Mouse (Mus musculus) stomach, embryonic 15.5 days (tissue): Measurements from ENCODE around the gene Plekhg1. TPM values are rescaled to one million over a fixed set of nuclear protein-coding genes. Genes with fewer than 3 reads are reported as not detected.

Experiments
- ATAC-seq: fragments of 200-750 bp; cut with Nextera tagmentation; 2 replicates; pipeline ENCODE4 v1.8.0; 2017; ENCODE audit warnings: low read depth, moderate number of reproducible peaks, moderate TSS enrichment; ENCODE audit not compliant: insufficient read depth, low FRiP score
- H3K27ac ChIP-seq: fragments of 300-500 bp; sonication (generic); 2 replicates; pipeline ENCODE4 v1.5.1; 2015; ENCODE audit warnings: mild to moderate bottlenecking, inconsistent platforms
- H3K27me3 ChIP-seq: fragments of 300-500 bp; sonication (generic); replicated peaks from 2 replicates; pipeline ENCODE4 v1.6.1; 2015; ENCODE audit warnings: inconsistent platforms
- H3K36me3 ChIP-seq: fragments of 300-500 bp; sonication (generic); 2 replicates; pipeline ENCODE4 v1.6.1; 2015; ENCODE audit warnings: inconsistent platforms
- H3K4me1 ChIP-seq: fragments of 300-500 bp; sonication (generic); 2 replicates; pipeline ENCODE4 v1.6.1; 2015; ENCODE audit warnings: inconsistent platforms
- H3K4me2 ChIP-seq: fragments of 300-500 bp; sonication (generic); 2 replicates; pipeline ENCODE4 v1.6.1; 2015; ENCODE audit warnings: mild to moderate bottlenecking, inconsistent platforms
- H3K4me3 ChIP-seq: fragments of 300-500 bp; sonication (generic); replicated peaks from 2 replicates; pipeline ENCODE4 v1.5.1; 2015; ENCODE audit warnings: inconsistent platforms
- H3K9ac ChIP-seq: fragments of 300-500 bp; sonication (generic); 2 replicates; pipeline ENCODE4 v1.6.1; 2015; ENCODE audit warnings: inconsistent platforms
- H3K9me3 ChIP-seq: fragments of 300-500 bp; sonication (generic); 2 replicates; pipeline ENCODE4 v1.6.1; 2016; ENCODE audit warnings: inconsistent platforms
- WGBS: fragments of 180-500 bp; shearing (Covaris S2); methylation state at CpG from one replicate; pipeline ENCODE4 v1.1.7; 2015; 5-methylcytosine and 5-hydroxymethylcytosine counted together
- polyA plus RNA-seq: library from polyadenylated mRNA; unstranded; fragments of >200 nt; fragmentation: Nextera tagmentation; extraction: Ambion mirVana; gene quantifications from 2 replicates; pipeline ENCODE4 v1.2.1, GENCODE M21; 2015

Gene Plekhg1
- polyA plus RNA-seq, 1 experiment from 2014 or later: 9.2 TPM

DNA sequence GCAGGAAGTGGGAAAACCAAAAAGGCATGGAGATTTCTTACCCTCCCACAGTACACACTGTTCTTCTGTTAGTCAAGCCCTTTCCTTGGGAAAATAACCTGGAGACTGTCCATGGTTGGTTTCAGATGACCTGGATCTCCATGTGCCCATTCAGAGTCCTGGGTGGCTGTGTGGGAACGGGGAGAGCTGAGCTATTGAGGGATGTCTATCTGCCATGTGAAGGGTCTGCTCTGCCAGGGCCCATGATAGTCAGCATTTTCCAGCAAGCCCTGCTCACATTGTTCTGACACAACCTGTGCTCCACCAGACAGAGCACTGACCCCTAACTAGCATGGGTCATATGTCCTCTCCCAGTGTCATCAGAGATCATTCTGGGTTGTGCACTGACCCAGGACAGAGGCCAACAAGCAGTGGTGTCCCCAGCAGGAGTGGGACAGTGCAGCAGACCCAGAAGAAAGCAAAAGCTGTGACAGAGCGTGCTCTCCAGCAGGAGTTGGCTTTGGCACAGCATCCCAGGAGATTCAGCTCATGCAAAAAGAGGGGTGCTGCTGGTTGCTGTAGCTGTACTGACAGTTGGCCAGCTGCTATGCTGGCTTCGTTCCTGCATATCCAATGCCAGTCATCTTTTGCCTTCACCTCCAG, 24.7 kb upstream of the Plekhg1 start:
- Histone ChIP-seq H3K27ac (no peak overlapping the region), H3K4me3 (no peak overlapping the region), H3K36me3 (no peaks in the 10 kb centered on the region), H3K9ac (no peak overlapping the region), H3K27me3 (no peaks in the 10 kb centered on the region), H3K9me3 (no peaks in the 10 kb centered on the region), H3K4me1 (no peaks in the 10 kb centered on the region), H3K4me2 (no peak overlapping the region)
- 88% methylated on average over 3 of the region's 3 CpGs for WGBS
- no peak for ATAC-seq

DNA sequence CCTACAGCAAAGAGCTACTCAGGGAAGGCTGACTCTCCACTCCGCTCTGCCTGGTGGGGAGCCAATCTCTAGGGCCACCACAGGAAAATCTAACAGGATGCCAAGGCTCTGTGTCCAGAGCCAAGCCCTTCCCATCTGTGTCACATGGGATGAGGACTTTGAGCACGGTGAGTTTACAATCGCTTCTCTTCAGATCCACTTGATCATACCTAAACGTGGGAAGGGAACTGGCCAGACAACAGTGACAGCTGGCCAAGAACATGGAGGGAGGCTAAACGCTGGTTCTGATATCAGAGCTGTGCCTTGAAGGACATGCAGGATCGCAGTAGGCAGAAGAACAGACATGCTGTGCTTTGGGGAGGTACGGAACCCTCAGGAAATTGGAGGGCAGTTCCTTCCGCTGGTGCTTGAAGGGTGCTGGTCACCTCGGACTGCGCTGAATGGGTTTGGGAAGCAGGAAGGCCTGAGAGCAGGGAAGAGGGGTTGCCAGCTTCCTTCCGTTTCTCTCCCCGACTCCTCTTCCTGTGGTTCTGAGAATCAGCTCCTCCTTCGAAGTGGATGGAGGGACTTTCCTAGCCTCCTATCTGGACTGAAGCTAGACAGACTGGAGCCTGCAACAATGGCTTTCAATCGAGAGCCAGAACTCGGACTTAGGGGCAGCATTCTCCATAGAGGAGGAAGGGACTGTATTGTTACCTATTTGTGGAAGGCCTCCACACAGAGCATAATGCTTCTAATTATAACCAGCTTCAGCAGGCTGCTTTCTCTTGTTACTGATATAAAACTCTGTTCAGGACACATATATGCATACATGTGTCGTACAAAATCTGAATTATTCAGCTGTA, 21.9 kb upstream of the Plekhg1 start:
- WGBS: 63% methylated on average over 16 of the region's 16 CpGs
- no peak; the same call in 1 of the 2 replicates for ATAC-seq

DNA sequence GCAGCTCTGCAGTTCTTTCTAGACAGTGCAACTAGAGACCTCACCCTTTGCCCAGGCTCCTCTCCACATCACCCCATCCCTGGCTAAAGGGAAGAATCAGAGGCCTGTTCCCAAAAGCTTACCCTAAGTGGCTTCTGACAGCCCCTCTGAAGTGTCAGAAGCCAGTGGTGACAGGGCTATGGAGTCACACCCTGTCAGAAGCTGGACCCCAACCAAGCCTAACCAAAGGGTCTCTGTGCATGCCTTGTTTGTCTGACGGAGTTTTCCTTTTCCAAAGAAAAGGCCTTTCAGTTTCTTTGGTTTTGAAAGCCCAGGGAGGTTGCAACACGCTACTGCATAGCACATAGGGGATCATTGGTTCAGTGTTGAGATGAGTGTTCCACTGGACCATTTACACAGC, 19.9 kb upstream of the Plekhg1 start:
- 81% methylated on average over 2 of the region's 2 CpGs for WGBS

More for the DNA sequence above, 21.9 kb upstream of the Plekhg1 start:
- H3K27me3 ChIP-seq: no peaks in the 10 kb centered on the region
- H3K4me2 ChIP-seq: no peak overlapping the region
- no peaks in the 10 kb centered on the region for H3K36me3 ChIP-seq
- H3K27ac ChIP-seq: peak overlapping the region; percentile 9; the same call in 1 of the 2 replicates
- H3K4me3 ChIP-seq: no peak overlapping the region
- H3K9ac ChIP-seq: no peak overlapping the region
- H3K9me3 ChIP-seq: no peaks in the 10 kb centered on the region
- no peaks in the 10 kb centered on the region for H3K4me1 ChIP-seq

DNA sequence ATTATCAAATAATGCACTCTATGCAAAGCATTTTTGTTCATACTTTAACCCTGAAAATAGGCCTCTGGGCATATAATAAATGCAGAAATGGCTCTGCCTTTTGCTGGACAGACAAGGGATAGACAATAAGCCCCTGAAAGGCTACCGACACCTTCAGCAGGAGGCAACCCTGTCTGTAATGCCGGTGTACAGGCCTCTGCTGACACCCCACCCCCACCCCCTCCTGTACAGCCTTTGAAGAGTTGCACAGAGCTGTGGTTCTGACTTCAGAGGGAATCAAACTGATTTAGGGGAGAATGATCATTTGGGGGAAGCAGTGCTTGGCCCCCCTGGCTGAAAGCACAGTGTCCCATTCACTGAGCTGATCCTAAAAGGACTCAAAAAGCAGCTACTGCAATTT, 17.8 kb upstream of the Plekhg1 start:
- ATAC-seq: no peak
- Histone ChIP-seq H3K9me3 (no peaks in the 10 kb centered on the region), H3K4me2 (no peak overlapping the region), H3K4me1 (no peaks in the 10 kb centered on the region), H3K27ac (no peak overlapping the region), H3K4me3 (no peak overlapping the region), H3K27me3 (no peaks in the 10 kb centered on the region), H3K36me3 (no peaks in the 10 kb centered on the region), H3K9ac (no peak overlapping the region)
- 64% methylated on average over 2 of the region's 2 CpGs for WGBS

More for the DNA sequence above, 19.9 kb upstream of the Plekhg1 start:
- Histone ChIP-seq H3K27ac (no peak overlapping the region), H3K27me3 (no peaks in the 10 kb centered on the region), H3K4me1 (no peaks in the 10 kb centered on the region), H3K9ac (no peak overlapping the region), H3K4me2 (no peak overlapping the region), H3K9me3 (no peaks in the 10 kb centered on the region), H3K4me3 (no peak overlapping the region), H3K36me3 (no peaks in the 10 kb centered on the region)
- ATAC-seq: no peak

DNA sequence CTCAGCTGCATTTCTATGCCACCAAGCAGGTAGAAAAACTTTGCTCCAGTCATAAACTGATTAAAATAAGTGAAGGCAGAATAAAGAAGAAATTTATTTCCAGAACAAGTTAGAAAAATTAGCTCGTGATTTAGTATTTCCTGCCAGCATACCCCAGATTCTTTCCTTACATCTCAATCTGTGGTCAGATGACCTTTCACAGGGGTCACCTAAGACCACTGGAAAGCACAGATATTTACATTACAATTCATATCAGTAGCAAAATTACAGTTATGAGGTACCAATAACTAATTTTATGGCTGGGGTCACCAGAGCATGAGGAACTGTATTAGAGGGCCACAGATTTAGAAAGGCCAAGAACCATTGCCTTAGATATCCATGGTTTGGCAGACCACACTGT, 15.5 kb upstream of the Plekhg1 start:
- no peaks in the 10 kb centered on the region for H3K27me3 ChIP-seq
- no peak overlapping the region for H3K27ac ChIP-seq
- no peak overlapping the region for H3K9ac ChIP-seq
- ATAC-seq: no peak
- H3K4me1 ChIP-seq: no peaks in the 10 kb centered on the region
- H3K4me3 ChIP-seq: no peak overlapping the region
- no peaks in the 10 kb centered on the region for H3K9me3 ChIP-seq
- H3K36me3 ChIP-seq: no peaks in the 10 kb centered on the region
- 66% methylated on average over 1 of the region's 1 CpGs for WGBS
- H3K4me2 ChIP-seq: no peak overlapping the region

DNA sequence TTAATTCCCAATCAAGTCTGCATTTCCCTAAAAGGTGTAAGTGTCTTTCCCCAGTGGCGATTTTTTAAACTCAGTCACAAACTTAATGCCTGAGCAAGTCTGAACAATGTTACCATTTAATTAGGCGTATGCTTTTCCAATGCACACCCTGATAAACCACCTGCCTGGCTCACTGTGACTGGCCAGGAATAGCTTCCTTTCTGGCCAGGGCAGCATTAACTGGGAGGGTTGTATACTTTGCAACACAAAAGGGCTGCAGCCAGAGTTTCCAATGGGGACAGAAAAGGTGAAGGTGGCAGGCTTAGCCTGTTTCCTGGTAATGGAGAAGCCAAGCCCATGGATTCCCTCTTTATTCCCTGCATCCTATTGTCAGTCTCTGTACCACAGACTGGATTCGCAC, 10.5 kb upstream of the Plekhg1 start:
- 74% methylated on average over 3 of the region's 3 CpGs for WGBS
- no peaks in the 10 kb centered on the region for H3K27me3 ChIP-seq
- no peak overlapping the region for H3K27ac ChIP-seq
- H3K4me2 ChIP-seq: no peak overlapping the region
- no peaks in the 10 kb centered on the region for H3K4me1 ChIP-seq
- no peaks in the 10 kb centered on the region for H3K9me3 ChIP-seq
- ATAC-seq: no peak
- H3K9ac ChIP-seq: no peak overlapping the region
- no peak overlapping the region for H3K4me3 ChIP-seq
- H3K36me3 ChIP-seq: no peaks in the 10 kb centered on the region

DNA sequence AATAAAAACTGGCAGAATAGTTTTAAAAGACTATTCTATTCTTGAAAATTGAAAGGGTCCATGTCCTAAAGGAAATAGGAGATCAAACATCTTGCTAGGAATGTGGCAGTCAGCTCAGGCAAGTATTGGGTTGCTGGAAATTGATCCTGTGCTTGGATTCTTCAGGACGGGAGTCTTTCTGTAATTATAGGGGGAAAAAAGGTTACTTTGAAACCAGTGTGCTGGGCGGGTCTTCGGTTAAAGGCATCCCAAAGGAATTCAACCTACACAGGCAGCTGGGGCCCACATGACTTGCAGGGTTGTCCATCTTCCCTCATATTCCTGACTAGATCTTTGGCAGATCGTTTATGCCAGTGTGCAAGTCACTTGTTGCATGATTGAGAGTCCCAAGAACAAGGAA, 9.8 kb upstream of the Plekhg1 start:
- H3K27me3 ChIP-seq: no peaks in the 10 kb centered on the region
- no peaks in the 10 kb centered on the region for H3K4me1 ChIP-seq
- H3K9me3 ChIP-seq: no peaks in the 10 kb centered on the region
- no peak overlapping the region for H3K4me2 ChIP-seq
- H3K9ac ChIP-seq: no peak overlapping the region
- no peak overlapping the region for H3K27ac ChIP-seq
- ATAC-seq: no peak
- H3K4me3 ChIP-seq: no peak overlapping the region
- no peaks in the 10 kb centered on the region for H3K36me3 ChIP-seq
- 26% methylated on average over 4 of the region's 4 CpGs for WGBS

DNA sequence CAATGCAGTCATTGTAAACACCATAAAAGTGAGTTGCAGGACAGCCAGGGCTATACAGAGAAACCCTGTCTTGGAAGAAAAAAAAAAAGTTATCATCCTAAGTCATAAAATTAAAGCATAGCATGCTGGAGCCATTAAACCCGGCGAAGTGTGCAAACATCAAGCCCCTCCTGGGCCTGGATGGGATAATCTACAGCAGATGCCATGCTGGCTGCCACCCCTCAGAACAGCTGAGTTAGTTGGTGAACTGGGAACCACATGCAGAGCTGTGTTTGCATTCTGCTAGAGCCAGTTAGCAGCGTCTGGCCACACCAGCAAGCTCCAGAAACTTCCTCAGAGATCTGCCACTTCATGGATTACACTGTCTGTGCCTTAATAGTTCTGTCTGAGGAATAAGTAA, 3.1 kb upstream of the Plekhg1 start:
- Histone ChIP-seq H3K4me1 (peaks cover 5% of the 10 kb centered on the region; the same call in 1 of the 2 replicates), H3K4me3 (no peak overlapping the region), H3K27ac (no peak overlapping the region), H3K27me3 (no peaks in the 10 kb centered on the region), H3K9ac (no peak overlapping the region), H3K36me3 (no peaks in the 10 kb centered on the region), H3K4me2 (no peak overlapping the region), H3K9me3 (no peaks in the 10 kb centered on the region)
- 77% methylated on average over 3 of the region's 3 CpGs for WGBS
- no peak for ATAC-seq

DNA sequence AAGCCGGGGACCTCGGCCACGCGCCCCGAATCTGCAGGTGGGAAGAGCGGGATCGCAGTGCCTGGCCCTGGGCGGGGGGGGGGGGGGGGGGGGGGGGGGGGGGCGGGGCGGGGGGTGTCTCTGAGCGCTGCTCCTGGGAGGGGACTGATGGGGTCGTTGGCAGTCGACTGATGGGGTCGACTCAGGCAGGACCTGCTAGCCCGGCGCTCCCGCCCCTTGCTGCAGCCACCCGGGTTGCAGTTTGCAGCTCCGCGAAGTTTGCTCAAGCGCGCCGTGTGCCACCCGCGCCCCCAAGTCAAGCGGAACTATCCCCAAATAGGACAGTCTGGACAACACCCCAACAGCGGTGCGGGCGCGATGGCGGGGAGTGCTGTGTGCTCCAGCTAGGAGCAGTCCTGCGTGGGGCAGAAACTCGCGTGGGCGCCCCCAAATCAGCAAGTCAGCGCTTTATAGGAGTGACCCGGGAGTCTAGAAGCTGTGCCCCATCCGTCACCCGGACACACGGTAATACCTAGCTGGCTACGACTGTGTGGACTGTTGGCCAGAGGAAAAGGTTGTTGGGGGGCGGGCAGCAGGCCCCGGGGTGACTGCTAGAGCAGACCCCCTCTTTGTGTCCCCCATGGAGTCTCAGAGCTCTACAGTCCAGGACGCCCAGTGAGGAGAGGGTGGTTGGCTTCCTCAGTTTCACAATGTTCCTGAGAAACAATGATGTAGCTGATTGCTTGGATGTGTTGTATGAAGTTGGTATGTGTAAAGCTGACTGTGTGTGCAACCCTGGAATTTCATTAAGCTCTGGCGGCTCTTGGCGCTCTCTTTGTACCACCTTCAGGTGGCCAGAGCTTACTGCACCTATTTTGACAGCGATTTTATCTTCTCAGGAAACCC, 582 bp downstream of the Plekhg1 start:
- Histone ChIP-seq H3K4me1 (peaks cover 5% of the 10 kb centered on the region; the same call in 1 of the 2 replicates), H3K9me3 (no peaks in the 10 kb centered on the region), H3K27ac (peak overlapping the region; percentile 88), H3K36me3 (no peaks in the 10 kb centered on the region), H3K4me3 (peak overlapping the region; percentile 70), H3K4me2 (peak overlapping the region; percentile 97), H3K9ac (peak overlapping the region; percentile 63), H3K27me3 (no peaks in the 10 kb centered on the region)
- peak; percentile 62 for ATAC-seq
- WGBS: under 1% methylated on average over 40 of the region's 47 CpGs

DNA sequence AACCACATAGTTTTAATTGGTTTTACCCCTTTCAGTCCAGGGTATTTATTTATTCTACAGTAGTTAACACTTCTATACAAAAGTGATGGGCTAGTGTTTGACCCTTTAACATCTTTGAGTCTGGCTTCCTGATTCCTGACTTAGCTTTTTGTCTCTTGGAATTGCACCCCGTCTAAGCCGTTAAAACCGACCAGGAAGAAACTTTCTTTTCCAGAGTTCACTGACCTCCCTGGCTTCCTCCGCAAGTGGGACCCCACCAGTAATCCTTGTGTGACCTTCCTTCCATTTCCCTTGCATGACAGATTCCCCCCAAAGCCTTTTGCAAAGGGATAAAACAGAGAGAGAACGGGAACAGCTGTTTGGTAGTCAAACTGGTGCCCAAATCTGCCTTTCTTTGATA, 1.6 kb downstream of the Plekhg1 start:
- H3K9me3 ChIP-seq: no peaks in the 10 kb centered on the region
- no peak overlapping the region for H3K9ac ChIP-seq
- H3K27me3 ChIP-seq: no peaks in the 10 kb centered on the region
- no peak for ATAC-seq
- H3K4me3 ChIP-seq: peak overlapping the region; percentile 70; the same call in 1 of the 2 replicates
- 14% methylated on average over 5 of the region's 5 CpGs for WGBS
- H3K36me3 ChIP-seq: no peaks in the 10 kb centered on the region
- H3K27ac ChIP-seq: no peak overlapping the region
- H3K4me1 ChIP-seq: peaks cover 7% of the 10 kb centered on the region; the same call in 1 of the 2 replicates
- H3K4me2 ChIP-seq: peak overlapping the region; percentile 97; the same call in 1 of the 2 replicates

DNA sequence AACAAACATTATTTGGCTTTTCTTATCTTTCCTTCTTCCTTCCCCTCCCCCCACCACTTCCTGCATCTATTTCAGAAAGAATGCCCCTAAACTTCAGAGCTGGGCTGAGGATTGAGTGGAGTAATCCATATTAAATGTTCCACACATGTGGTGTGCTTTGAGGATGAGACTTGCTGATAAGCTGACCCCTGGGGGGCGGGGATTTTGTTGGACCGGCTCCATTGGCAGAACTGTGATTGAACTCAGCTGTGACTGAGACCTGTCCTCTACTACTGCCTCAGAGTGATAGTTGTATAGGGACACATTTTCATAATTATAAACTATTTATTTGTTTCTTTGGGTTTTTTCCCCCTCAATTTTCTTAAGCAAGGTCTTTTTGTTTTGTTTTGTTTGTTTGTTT, 2.9 kb downstream of the Plekhg1 start:
- peaks cover 7% of the 10 kb centered on the region; the same call in 1 of the 2 replicates for H3K4me1 ChIP-seq
- no peak overlapping the region for H3K9ac ChIP-seq
- H3K27ac ChIP-seq: no peak overlapping the region
- no peaks in the 10 kb centered on the region for H3K36me3 ChIP-seq
- no peak overlapping the region for H3K4me3 ChIP-seq
- H3K27me3 ChIP-seq: no peaks in the 10 kb centered on the region
- no peak for ATAC-seq
- no peak overlapping the region for H3K4me2 ChIP-seq
- 45% methylated on average over 2 of the region's 2 CpGs for WGBS
- H3K9me3 ChIP-seq: no peaks in the 10 kb centered on the region
